Mouse (Mus musculus) B cell, adult 2 months (primary cell): ENCODE results near the gene Klhl2.

Experiments used
- DNase-seq, 2 experiments: peaks; one replicate each; pipeline ENCODE4 v3.0.0; 2022

Klhl2 gene

GRCm38 (mm10) chr8:64849897-64850541 is at the start of gene Klhl2:
Gene Klhl2, minus strand, starts transcription at chr8:64850017.
- DNase-seq, result peak; percentile 62 to 66

GRCm38 (mm10) chr8:64898710-64899109 is 48.9 kb upstream of the Klhl2 start:
- DNase-seq, result no peak

GRCm38 (mm10) chr8:64896731-64897130 is 46.9 kb upstream of the Klhl2 start:
- DNase-seq, result no peak

- no peak for DNase-seq
These were observed 30.9 kb upstream of the Klhl2 start for GRCm38 (mm10) chr8:64880619-64881200.

GRCm38 (mm10) chr8:64877630-64878312 is 28.0 kb upstream of the Klhl2 start:
- no peak for DNase-seq

GRCm38 (mm10) chr8:64871469-64872165 is 21.8 kb upstream of the Klhl2 start:
- DNase-seq, result no peak

GRCm38 (mm10) chr8:64870218-64870617 is 20.4 kb upstream of the Klhl2 start:
- no peak for DNase-seq

GRCm38 (mm10) chr8:64849091-64849896 is 523 bp downstream of the Klhl2 start:
- DNase-seq, result peak; percentile 55 to 62

GRCm38 (mm10) chr8:64848245-64848785 is 1.5 kb downstream of the Klhl2 start:
- DNase-seq, result no peak

- no peak for DNase-seq
These were observed 2.2 kb downstream of the Klhl2 start for GRCm38 (mm10) chr8:64847650-64848049.

- DNase-seq, result peak in 1 of 2 experiments; percentile 5
These were observed 2.6 kb downstream of the Klhl2 start for GRCm38 (mm10) chr8:64847241-64847640.

GRCm38 (mm10) chr8:64845314-64845713 is 4.5 kb downstream of the Klhl2 start:
- DNase-seq, result no peak

GRCm38 (mm10) chr8:64844043-64844481 is 5.8 kb downstream of the Klhl2 start:
- no peak for DNase-seq

- DNase-seq, result no peak
These were observed 6.6 kb downstream of the Klhl2 start for GRCm38 (mm10) chr8:64843168-64843567.

- DNase-seq, result no peak
These were observed 7.9 kb downstream of the Klhl2 start for GRCm38 (mm10) chr8:64841747-64842406.

- DNase-seq, result no peak
These were observed 10.2 kb downstream of the Klhl2 start for GRCm38 (mm10) chr8:64839628-64840027.

GRCm38 (mm10) chr8:64835475-64836122 is 14.2 kb downstream of the Klhl2 start:
- DNase-seq, result no peak

GRCm38 (mm10) chr8:64834071-64834877 is 15.5 kb downstream of the Klhl2 start:
- DNase-seq, result no peak

- no peak for DNase-seq
These were observed 17.2 kb downstream of the Klhl2 start for GRCm38 (mm10) chr8:64832581-64833135.

- no peak for DNase-seq
These were observed 18.2 kb downstream of the Klhl2 start for GRCm38 (mm10) chr8:64831656-64832055.
